Mouse (Mus musculus): ENCODE data around the gene Zfyve9. TPM values are rescaled to one million over a fixed set of nuclear protein-coding genes. Genes with fewer than 3 reads are reported as not detected.
A peak's percentile ranks its signal among the peaks of the same experiment; 100 is the strongest.

Zfyve9 gene
- polyA plus RNA-seq, 1 experiment from 2014 or later: 2.5 TPM

DNA sequence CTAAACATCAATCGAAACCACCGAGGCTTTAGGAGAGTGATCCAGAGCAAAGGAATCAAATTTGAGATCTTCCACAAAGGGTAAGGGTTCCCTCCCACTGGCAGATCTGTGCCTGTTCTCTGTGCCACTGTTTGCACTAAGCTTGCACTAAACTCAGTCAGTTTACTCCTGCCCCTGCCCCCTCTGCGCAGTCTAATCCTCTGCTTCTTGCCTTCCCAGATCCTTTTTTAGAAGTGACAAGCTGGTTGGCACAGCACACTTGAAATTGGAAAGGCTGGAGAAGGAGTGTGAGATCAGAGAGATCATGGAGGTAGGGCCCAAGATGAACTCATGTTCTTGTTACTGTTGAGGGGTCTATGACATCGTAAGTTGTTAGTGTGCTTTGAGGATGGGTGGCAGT is 149.0 kb downstream of the Zfyve9 start:
- WGBS: 88% methylated on average over 4 of the region's 4 CpGs
- no peak overlapping the region for H3K27ac ChIP-seq (ENCODE audit: low read length)
- no peak overlapping the region for H3K4me2 ChIP-seq (ENCODE audit: low read depth, low read length)
- peaks cover 49% of the 10 kb centered on the region for H3K36me3 ChIP-seq (ENCODE audit: control insufficient read depth, insufficient read depth)
- H3K4me1 ChIP-seq (ENCODE audit: control insufficient read depth, insufficient read depth, low read length): no peaks in the 10 kb centered on the region
- H3K9me3 ChIP-seq (replicated peaks; ENCODE audit: control insufficient read depth, low read length): no peaks in the 10 kb centered on the region
- ATAC-seq (replicated peaks; ENCODE audit: extremely low read depth, insufficient read depth, low FRiP score): no peak
- no peak overlapping the region for H3K9ac ChIP-seq (ENCODE audit: low read length)
- no peaks in the 10 kb centered on the region for H3K27me3 ChIP-seq (ENCODE audit: control insufficient read depth, insufficient read depth, low read length)
- H3K4me3 ChIP-seq (ENCODE audit: low read length): no peak overlapping the region

DNA sequence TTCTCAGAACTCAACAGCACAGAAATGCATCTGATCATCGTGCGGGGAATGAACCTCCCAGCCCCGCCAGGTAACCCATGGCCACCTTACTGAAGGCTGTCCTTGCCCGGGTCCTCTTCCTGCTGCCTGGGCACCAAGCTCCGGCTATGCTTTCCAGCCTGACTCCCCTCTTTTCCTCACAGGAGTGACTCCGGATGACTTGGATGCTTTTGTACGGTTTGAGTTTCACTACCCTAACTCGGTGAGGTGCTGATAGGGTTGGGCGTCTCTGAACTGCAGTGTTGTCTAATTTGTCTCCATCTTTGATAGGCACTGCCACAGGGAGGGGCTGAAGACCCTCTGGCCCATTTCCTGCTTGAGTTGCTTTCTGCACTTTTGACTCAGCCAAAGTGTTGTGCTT is 150.5 kb downstream of the Zfyve9 start:
- Histone ChIP-seq H3K4me1 (ENCODE audit: control insufficient read depth, insufficient read depth, low read length) (no peaks in the 10 kb centered on the region), H3K4me3 (ENCODE audit: low read length) (no peak overlapping the region), H3K9me3 (replicated peaks; ENCODE audit: control insufficient read depth, low read length) (no peaks in the 10 kb centered on the region), H3K9ac (ENCODE audit: low read length) (no peak overlapping the region), H3K4me2 (ENCODE audit: low read depth, low read length) (no peak overlapping the region), H3K36me3 (ENCODE audit: control insufficient read depth, insufficient read depth) (peaks cover 50% of the 10 kb centered on the region), H3K27me3 (ENCODE audit: control insufficient read depth, insufficient read depth, low read length) (no peaks in the 10 kb centered on the region), H3K27ac (ENCODE audit: low read length) (no peak overlapping the region)
- ATAC-seq (replicated peaks; ENCODE audit: extremely low read depth, insufficient read depth, low FRiP score): no peak
- WGBS: 91% methylated on average over 9 of the region's 9 CpGs

DNA sequence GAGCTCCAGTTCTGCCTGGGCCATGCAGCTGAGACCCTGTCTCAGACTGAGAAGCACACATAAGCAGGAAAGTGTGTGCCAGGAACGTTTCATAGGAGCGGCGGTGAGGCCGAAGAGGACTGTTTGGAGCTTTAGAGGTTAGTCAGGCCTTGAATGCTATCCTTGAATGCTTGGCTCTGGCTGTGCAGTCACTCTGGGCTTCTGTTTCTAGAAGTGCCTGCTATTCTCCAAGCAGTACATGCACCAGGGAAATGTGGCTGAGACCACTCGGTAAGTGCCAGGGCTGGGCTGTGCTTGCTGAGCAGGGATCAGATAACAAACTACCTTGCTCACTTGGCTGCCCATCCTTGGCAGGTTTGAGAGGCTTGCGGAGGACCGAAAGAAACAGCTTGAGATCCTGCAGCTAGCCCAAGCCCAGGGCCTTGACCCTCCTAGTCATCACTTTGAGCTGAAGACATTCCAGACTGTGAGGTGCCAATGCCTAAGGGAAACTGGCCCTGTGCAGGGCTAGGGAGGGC is 151.2 kb downstream of the Zfyve9 start:
- Histone ChIP-seq H3K36me3 (ENCODE audit: control insufficient read depth, insufficient read depth) (peaks cover 49% of the 10 kb centered on the region), H3K9me3 (replicated peaks; ENCODE audit: control insufficient read depth, low read length) (no peaks in the 10 kb centered on the region), H3K4me1 (ENCODE audit: control insufficient read depth, insufficient read depth, low read length) (no peaks in the 10 kb centered on the region), H3K4me2 (ENCODE audit: low read depth, low read length) (no peak overlapping the region), H3K4me3 (ENCODE audit: low read length) (no peak overlapping the region), H3K27me3 (ENCODE audit: control insufficient read depth, insufficient read depth, low read length) (no peaks in the 10 kb centered on the region), H3K9ac (ENCODE audit: low read length) (no peak overlapping the region), H3K27ac (ENCODE audit: low read length) (no peak overlapping the region)
- WGBS: 89% methylated on average over 7 of the region's 7 CpGs
- no peak for ATAC-seq (replicated peaks; ENCODE audit: extremely low read depth, insufficient read depth, low FRiP score)

DNA sequence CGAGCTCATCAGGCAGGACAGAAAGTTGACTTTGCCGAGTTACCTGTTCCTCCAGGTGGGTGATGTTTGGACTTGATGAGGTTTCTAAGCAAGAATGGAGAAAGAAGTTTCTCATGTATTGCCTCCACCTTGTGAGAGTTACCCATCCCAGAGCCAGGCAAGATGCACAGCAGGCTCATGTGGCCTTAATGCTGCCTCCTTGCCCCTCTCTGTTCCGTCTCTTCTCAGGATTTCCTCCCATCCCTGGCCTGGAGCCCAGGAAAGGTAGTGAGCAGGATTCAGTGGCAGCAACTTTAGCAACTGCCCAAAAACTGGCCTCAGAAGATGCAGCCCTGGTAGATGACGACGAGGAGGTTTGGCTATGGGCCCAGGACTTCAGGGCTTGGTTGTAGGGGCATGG is 153.5 kb downstream of the Zfyve9 start:
- no peak overlapping the region for H3K27ac ChIP-seq (ENCODE audit: low read length)
- peaks cover 51% of the 10 kb centered on the region for H3K36me3 ChIP-seq (ENCODE audit: control insufficient read depth, insufficient read depth)

DNA sequence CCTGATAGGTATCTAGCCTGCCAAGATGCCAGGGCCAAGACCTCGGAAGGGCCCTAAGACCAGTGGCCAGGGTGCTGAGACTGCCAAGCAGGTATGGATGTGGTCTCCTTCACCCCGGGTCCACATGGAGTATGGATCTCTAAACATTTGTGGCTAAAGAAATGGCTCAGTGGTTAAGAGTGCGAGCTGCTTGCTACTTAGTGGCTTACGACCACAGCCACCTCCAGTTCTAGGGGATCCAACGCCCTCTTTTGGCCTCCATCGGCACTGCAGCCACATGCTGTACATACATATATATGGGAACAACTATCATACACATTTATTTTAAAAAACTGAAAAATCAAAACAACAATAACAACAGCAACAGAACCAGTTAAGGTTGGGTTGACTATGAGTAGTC is 159.1 kb downstream of the Zfyve9 start:
- Histone ChIP-seq H3K9me3 (replicated peaks; ENCODE audit: control insufficient read depth, low read length) (no peaks in the 10 kb centered on the region), H3K27ac (ENCODE audit: low read length) (no peak overlapping the region), H3K4me3 (ENCODE audit: low read length) (no peak overlapping the region), H3K27me3 (ENCODE audit: control insufficient read depth, insufficient read depth, low read length) (no peaks in the 10 kb centered on the region), H3K36me3 (ENCODE audit: control insufficient read depth, insufficient read depth) (peaks cover 15% of the 10 kb centered on the region), H3K9ac (ENCODE audit: low read length) (no peak overlapping the region), H3K4me1 (ENCODE audit: control insufficient read depth, insufficient read depth, low read length) (peaks cover 15% of the 10 kb centered on the region), H3K4me2 (ENCODE audit: low read depth, low read length) (no peak overlapping the region)
- no peak for ATAC-seq (replicated peaks; ENCODE audit: extremely low read depth, insufficient read depth, low FRiP score)
- WGBS: 93% methylated on average over 6 of the region's 6 CpGs

More for the DNA sequence above, 153.5 kb downstream of the Zfyve9 start:
- Histone ChIP-seq H3K4me2 (ENCODE audit: low read depth, low read length) (no peak overlapping the region), H3K4me3 (ENCODE audit: low read length) (no peak overlapping the region), H3K4me1 (ENCODE audit: control insufficient read depth, insufficient read depth, low read length) (no peaks in the 10 kb centered on the region), H3K9ac (ENCODE audit: low read length) (no peak overlapping the region), H3K27me3 (ENCODE audit: control insufficient read depth, insufficient read depth, low read length) (no peaks in the 10 kb centered on the region), H3K9me3 (replicated peaks; ENCODE audit: control insufficient read depth, low read length) (no peaks in the 10 kb centered on the region)
- ATAC-seq (replicated peaks; ENCODE audit: extremely low read depth, insufficient read depth, low FRiP score): no peak
- WGBS: 65% methylated on average over 5 of the region's 5 CpGs

DNA sequence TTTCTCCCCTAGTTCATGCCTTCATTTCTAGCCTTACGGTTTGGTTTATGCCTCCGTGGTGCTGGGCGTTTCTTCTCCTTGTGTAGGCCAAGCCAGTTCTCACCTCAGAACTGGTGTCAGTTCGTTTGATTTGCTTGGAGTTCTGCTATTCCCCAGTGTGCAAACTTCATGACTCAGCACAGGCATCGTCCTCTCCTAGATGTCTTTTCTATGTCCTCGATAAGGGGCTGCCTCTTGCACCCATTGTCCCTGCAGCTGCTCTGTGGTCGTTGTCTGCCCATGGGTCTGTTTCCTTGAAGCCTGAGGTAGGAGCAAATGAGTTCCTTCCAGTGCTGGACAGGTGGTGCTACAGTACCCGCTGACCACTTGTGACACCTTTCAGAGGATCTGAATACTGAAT is 160.1 kb downstream of the Zfyve9 start:
- 13% methylated on average over 8 of the region's 8 CpGs for WGBS
- peak overlapping the region; percentile 81 for H3K27ac ChIP-seq (ENCODE audit: low read length)
- H3K9ac ChIP-seq (ENCODE audit: low read length): peak overlapping the region; percentile 89
- no peak for ATAC-seq (replicated peaks; ENCODE audit: extremely low read depth, insufficient read depth, low FRiP score)
- H3K36me3 ChIP-seq (ENCODE audit: control insufficient read depth, insufficient read depth): peaks cover 13% of the 10 kb centered on the region; the same call in 1 of the 2 replicates
- peak overlapping the region; percentile 81 for H3K4me3 ChIP-seq (ENCODE audit: low read length)
- peaks cover 15% of the 10 kb centered on the region for H3K4me1 ChIP-seq (ENCODE audit: control insufficient read depth, insufficient read depth, low read length)
- no peaks in the 10 kb centered on the region for H3K9me3 ChIP-seq (replicated peaks; ENCODE audit: control insufficient read depth, low read length)
- H3K4me2 ChIP-seq (ENCODE audit: low read depth, low read length): peak overlapping the region; percentile 97
- H3K27me3 ChIP-seq (ENCODE audit: control insufficient read depth, insufficient read depth, low read length): no peaks in the 10 kb centered on the region

DNA sequence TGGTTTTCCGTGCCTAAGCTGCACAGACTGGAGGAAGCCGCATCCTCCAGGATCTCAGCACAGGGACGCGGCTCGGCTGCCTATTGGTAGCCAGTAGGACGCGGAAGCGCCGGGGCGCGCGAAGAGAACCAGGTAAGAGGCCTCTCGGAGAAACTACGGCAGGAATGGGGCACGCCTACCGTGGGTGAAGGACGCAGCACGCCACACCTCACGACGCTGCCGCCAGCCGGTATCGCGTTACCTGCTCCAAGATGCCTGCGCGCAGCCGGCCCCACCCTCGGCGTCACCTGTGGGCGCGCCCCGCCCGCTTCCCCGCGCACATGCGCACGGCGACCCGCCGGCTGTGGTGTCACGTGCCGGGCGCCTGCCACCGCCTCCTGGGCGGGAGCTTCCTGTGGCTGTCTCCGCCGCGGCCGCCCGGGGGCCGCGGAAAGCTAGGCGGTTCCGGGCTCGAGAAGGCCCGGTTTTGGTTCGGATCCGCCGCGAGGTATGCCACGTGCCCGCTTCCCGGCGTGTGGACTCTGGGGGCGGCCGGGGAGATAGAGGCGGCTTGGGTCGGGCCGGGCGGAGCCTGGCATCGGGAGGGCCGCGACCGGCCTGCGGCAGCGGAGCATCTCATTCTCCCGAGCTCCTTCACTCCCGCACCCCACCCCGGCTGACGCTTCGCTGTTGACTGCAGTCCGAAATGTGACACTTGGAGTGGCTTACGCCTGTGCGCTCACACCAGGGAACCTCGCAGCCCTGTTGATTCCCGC is 160.8 kb downstream of the Zfyve9 start, which contains the start of gene Cc2d1b:
Cc2d1b (plus strand) TSS at position 354 of the 755 bp plus-strand sequence.
- peak within 1 kb of the TSS; percentile 89 for H3K9ac ChIP-seq (ENCODE audit: low read length)
- peak within 1 kb of the TSS; percentile 97 for H3K4me2 ChIP-seq (ENCODE audit: low read depth, low read length)
- under 1% methylated on average over 84 of the region's 86 CpGs for WGBS
- no peaks in the 10 kb centered on the region for H3K27me3 ChIP-seq (ENCODE audit: control insufficient read depth, insufficient read depth, low read length)
- peaks cover 15% of the 10 kb centered on the region for H3K4me1 ChIP-seq (ENCODE audit: control insufficient read depth, insufficient read depth, low read length)
- H3K36me3 ChIP-seq (ENCODE audit: control insufficient read depth, insufficient read depth): peaks cover 5% of the 10 kb centered on the region; the same call in 1 of the 2 replicates
- H3K4me3 ChIP-seq (ENCODE audit: low read length): peak within 1 kb of the TSS; percentile 81
- H3K9me3 ChIP-seq (replicated peaks; ENCODE audit: control insufficient read depth, low read length): no peaks in the 10 kb centered on the region
- peak within 1 kb of the TSS; percentile 81 for H3K27ac ChIP-seq (ENCODE audit: low read length)
- peak; percentile 95 for ATAC-seq (replicated peaks; ENCODE audit: extremely low read depth, insufficient read depth, low FRiP score)

DNA sequence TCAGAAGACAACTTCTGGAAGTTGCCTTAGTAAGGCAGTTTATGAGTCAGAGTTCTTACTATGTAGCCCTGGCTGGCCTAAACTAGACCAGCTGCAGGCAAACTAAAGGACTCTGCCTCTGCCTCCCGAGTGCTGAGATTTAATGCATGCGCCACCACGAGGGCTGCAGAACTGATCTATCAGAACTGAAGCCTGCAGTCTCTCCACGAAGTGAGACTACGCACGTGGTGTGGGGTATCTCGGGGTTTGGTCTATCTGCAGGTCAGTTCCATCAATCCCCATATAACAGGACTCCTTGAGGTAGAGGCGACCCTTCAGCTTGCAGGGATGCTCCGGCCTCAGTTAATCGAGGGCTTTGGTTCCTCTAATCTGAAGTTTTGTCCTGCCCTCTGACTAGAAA is 161.4 kb downstream of the Zfyve9 start:
- peak overlapping the region; percentile 81 for H3K4me3 ChIP-seq (ENCODE audit: low read length)

DNA sequence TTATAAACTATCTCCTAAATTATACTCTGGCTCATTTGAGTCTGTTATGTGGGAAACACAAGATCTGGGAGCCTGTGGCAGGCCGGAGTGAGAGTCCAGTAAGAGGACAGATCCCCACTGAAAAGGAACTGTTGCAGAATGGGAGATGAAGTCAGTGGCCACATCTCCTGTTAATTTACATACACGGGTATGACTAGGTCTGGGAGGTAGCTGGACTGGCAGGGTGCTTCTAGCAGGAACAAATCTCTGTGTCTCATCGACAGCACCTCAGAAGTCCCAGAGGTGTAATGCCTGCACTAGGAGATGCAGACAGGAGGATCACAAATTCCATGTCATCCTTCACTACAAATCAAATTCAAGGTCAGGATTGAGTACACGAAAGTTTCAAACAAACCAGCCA is 162.0 kb downstream of the Zfyve9 start:
- Histone ChIP-seq H3K4me1 (ENCODE audit: control insufficient read depth, insufficient read depth, low read length) (peaks cover 15% of the 10 kb centered on the region), H3K4me3 (ENCODE audit: low read length) (no peak overlapping the region), H3K4me2 (ENCODE audit: low read depth, low read length) (peak overlapping the region; percentile 97; the same call in 1 of the 2 replicates), H3K9ac (ENCODE audit: low read length) (peak overlapping the region; percentile 89), H3K9me3 (replicated peaks; ENCODE audit: control insufficient read depth, low read length) (no peaks in the 10 kb centered on the region), H3K27ac (ENCODE audit: low read length) (no peak overlapping the region), H3K27me3 (ENCODE audit: control insufficient read depth, insufficient read depth, low read length) (no peaks in the 10 kb centered on the region), H3K36me3 (ENCODE audit: control insufficient read depth, insufficient read depth) (0 out of 2 replicates have a peak, but pooled peaks cover 3% of the 10 kb centered on the region)
- WGBS: 70% methylated on average over 4 of the region's 4 CpGs
- no peak for ATAC-seq (replicated peaks; ENCODE audit: extremely low read depth, insufficient read depth, low FRiP score)

More for the DNA sequence above, 161.4 kb downstream of the Zfyve9 start:
- H3K27ac ChIP-seq (ENCODE audit: low read length): peak overlapping the region; percentile 81
- WGBS: 3% methylated on average over 10 of the region's 10 CpGs
- H3K27me3 ChIP-seq (ENCODE audit: control insufficient read depth, insufficient read depth, low read length): no peaks in the 10 kb centered on the region
- H3K4me1 ChIP-seq (ENCODE audit: control insufficient read depth, insufficient read depth, low read length): peaks cover 15% of the 10 kb centered on the region
- H3K36me3 ChIP-seq (ENCODE audit: control insufficient read depth, insufficient read depth): peaks cover 5% of the 10 kb centered on the region; the same call in 1 of the 2 replicates
- H3K4me2 ChIP-seq (ENCODE audit: low read depth, low read length): peak overlapping the region; percentile 97
- no peaks in the 10 kb centered on the region for H3K9me3 ChIP-seq (replicated peaks; ENCODE audit: control insufficient read depth, low read length)
- H3K9ac ChIP-seq (ENCODE audit: low read length): peak overlapping the region; percentile 89
- peak; percentile 31; the same call in 1 of the 2 replicates for ATAC-seq (replicated peaks; ENCODE audit: extremely low read depth, insufficient read depth, low FRiP score)

Measured in heart, embryonic 16.5 days (tissue).